Mouse (Mus musculus) ovary, adult 18-20 months (tissue): Measurements from ENCODE around the gene Olfr502.
"Not testable (repeated sequence)": the region's sequence is repeated elsewhere in the genome, so short reads cannot be mapped to it uniquely, and the experiment has no call there.

Experiments
- DNase-seq: peaks from one replicate; pipeline ENCODE4 v3.0.0; 2022; ENCODE audit warnings: low spot score, mixed read lengths

The Olfr502 gene

DNA sequence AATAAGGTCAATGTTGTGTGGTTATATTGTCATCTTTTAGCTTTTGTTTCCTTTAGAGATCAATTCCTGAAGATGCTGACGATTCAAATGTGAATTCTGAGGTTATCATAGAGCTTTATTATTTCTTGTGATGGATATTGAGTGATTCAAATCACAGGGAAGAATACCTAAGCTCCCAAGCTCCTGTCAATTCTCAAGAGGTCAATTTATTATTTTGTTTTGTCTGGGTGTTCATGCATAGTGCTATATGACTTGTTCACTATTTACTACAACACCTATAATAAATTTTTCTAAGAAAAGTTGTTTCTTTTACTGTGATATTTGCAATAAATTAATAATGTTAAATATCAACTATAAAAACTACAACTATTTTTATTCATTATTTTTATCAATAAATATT lies at the start of gene Olfr502:
Gene Olfr502 (minus strand): TSS at position 101 of the 400 bp plus-strand sequence.
- no peak for DNase-seq

DNA sequence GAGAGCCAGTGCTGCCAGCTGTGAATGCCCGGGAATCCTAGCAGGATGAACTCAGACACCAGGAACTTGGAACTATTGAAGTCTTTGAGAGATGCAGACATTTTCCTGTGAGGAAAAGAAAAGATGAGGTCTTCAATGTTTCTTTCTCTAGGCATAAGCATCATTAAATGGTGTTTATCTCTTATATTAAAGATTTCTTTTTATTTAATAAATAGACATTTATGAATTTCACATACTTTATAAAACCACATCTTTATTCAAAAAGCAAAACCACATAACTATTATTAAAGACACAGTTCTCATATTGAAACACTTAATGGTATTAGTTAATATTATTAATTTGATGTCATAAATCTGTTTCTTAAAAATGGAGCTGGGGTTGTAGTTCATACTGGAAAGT lies 40.8 kb upstream of the Olfr502 start, which contains the start of gene Olfr504:
Gene Olfr504 (minus strand): TSS at position 101 of the 400 bp plus-strand sequence.
- no peak for DNase-seq

DNA sequence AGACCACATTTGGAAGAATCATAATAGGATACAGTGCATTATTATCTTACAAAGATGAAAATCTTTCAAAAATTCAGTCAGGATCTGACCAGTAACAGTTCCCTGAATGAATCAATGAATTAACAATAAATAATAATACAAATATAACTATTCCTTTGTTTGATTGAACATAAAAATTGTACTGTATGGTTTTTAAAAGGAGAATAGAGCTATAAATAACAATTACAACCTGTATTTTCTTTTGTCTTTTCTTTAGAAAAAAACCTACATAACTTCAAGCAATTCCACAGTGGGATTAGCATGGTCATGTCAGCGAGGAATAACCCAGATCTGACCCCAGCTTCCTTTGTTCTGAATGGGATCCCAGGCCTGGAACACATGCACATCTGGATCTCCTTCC lies 19.4 kb upstream of the Olfr502 start, which contains the start of gene Olfr503:
Gene Olfr503 (plus strand): TSS at position 301 of the 400 bp plus-strand sequence.
- not testable (repeated sequence) for DNase-seq

DNA sequence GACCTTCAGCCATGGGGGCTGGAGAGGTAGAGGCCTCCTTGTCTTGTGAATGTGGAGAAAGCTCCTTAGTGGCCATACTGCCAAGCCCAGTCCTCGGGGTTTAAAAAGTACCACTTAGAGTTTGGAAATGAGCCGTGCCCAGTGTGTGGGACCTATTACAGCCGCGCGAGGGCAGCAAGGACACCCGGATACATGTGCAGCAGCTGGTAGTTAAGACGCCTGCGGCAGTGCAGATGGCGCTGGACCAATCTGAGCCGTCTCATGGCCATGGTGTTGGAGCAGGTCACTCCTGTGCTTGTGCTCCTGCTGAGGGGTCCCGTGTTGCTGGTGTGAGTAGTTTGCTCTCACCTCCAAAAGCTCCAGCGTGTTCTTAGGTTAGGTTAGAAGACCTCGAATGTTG lies 17.6 kb upstream of the Olfr502 start:
- no peak for DNase-seq
